Mouse (Mus musculus): ENCODE data around the gene Tpm4.

Tpm4 gene

DNA sequence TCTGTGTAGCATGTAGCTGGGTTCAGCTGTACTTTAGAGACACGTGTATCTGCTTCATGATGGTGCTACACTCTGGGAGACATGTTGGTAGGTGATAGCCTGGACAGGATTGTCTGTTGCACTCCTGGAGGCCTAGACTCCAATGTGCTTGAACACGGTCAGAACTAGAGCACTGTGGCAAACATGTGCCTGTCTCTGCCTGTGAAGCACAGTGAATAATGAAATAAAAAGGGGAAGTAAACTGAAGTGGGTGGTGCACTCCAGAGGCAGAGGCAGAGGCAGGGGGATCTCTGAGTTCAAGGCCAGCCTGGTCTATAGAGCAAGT is 55.4 kb downstream of the Tpm4 start:
- DNase-seq (ENCODE audit: low spot score) = no peak

DNA sequence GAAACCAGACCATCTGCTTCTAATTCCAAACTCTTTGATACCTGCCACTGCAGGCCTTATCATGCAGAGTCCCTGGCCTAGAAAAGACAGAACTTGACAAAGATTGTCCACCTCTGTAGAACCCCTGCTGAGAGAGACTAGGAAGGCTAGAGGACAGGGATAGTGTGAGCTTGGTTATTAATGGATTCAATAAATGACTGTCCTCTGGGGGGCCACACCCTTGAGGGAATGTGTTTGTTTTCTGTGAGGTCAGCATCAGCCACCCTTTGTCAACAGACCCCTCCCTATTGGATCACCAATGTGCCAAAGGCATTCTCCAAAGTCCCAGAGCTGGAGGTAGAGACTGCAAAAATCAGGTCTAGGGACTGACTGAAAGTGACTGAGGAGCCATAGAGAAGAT is 57.3 kb downstream of the Tpm4 start:
- DNase-seq (ENCODE audit: low spot score) = no peak

DNA sequence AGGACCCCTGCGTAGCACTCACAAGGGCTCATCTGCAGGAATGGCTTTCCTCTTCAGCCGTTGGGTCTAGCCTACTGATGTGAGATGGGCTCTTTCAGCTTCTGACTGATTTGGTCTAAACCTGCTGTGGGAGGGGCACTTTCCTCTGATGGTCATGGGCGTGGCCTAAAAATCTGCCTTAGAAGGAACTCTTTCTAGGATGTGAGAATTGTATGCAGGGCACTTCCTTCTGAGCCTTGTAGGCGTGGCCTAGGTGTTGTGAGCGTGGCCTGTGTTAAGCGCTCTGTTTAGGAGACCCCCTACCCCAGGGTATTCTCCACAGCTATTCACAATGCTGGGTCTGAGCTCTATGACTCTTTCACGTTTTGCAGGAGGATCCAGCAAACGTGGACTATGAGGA is 63.2 kb downstream of the Tpm4 start:
- no peak for DNase-seq (ENCODE audit: low spot score)
